Mouse (Mus musculus) testis, adult 10 weeks (tissue): ENCODE measurements around the gene Olfr8. TPM values are rescaled to one million over a fixed set of nuclear protein-coding genes. Genes with fewer than 3 reads are reported as not detected.

ENCODE experiments used
- polyA plus RNA-seq: library from polyadenylated mRNA; stranded (reverse); fragments of 350-450 nt; fragmentation: Illumina TruSeq; extraction: RNeasy Lipid Tissue Mini Kit (QIAGEN cat#74804); gene quantifications from one replicate; pipeline ENCODE4 v1.2.3, GENCODE M21; 2014; ENCODE audit warnings: low read depth, low replicate concordance

The Olfr8 gene
- polyA plus RNA-seq = not detected

GRCm38 (mm10) chr10:78950336-78950735 lies at the start of gene Olfr8:
Gene Olfr8 (plus strand): TSS chr10:78950636.

GRCm38 (mm10) chr10:78912871-78913270 lies 37.6 kb upstream of the Olfr8 start, which contains the start of gene Olfr1354:
Gene Olfr1354 (plus strand): TSS chr10:78913171.

DNA sequence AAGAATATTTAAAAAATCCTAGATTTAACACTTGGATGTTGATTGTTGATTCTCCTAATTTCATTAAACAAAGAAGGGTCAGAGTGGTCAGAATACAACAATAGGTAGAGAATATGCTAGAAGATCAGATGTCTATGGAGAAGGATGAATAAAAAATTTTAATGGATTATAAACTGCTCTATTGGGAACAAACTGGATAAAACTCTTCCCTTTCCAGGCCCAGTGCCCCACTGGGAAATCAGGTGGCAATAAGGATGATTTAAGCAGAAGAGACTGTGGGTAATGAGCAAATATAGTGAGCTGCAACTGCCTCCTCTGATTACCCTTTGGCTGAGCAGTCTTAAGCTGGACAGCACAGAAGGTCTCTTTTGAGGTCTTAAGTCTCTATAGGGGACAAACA lies 12.6 kb downstream of the Olfr8 start, which contains the start of gene Olfr1353:
Gene Olfr1353, plus strand, starts transcription at position 301 of the 400 bp plus-strand sequence.

GRCm38 (mm10) chr10:78980750-78981149 lies 30.3 kb downstream of the Olfr8 start, which contains the start of gene Olfr1352:
Gene Olfr1352 (plus strand): TSS chr10:78981050.

Other genes with a start within 250 kb of the Olfr8 start
- gene Casp14, start 232.3 kb upstream of the Olfr8 start, polyA plus RNA-seq = not detected
- gene Ccdc105, start 197.6 kb upstream of the Olfr8 start, polyA plus RNA-seq = 20.9 TPM
- gene Slc1a6, start 170.1 kb upstream of the Olfr8 start, polyA plus RNA-seq = not detected
- gene Olfr1356, start 98.5 kb upstream of the Olfr8 start, polyA plus RNA-seq = not detected
- not detected for gene Olfr1355, start 75.1 kb upstream of the Olfr8 start, polyA plus RNA-seq
- not detected for gene Olfr1354, start 37.5 kb upstream of the Olfr8 start, polyA plus RNA-seq
- gene Olfr1353, start 12.7 kb downstream of the Olfr8 start, polyA plus RNA-seq = not detected
- gene Olfr1352, start 30.4 kb downstream of the Olfr8 start, polyA plus RNA-seq = not detected
- not detected for gene Olfr1351, start 61.8 kb downstream of the Olfr8 start, polyA plus RNA-seq
- gene Olfr57, start 78.1 kb downstream of the Olfr8 start, polyA plus RNA-seq = 0.14 TPM
- gene 2610008E11Rik, start 147.0 kb downstream of the Olfr8 start, polyA plus RNA-seq = 14.7 TPM
- gene Vmn2r80, start 198.1 kb downstream of the Olfr8 start, polyA plus RNA-seq = not detected